Mouse (Mus musculus) Muller cell, postnatal 12 days (primary cell): ENCODE measurements around the gene C1ql2.

ENCODE experiments used
- DNase-seq: peaks from one replicate; pipeline ENCODE4 v3.0.0-alpha.2; 2015; ENCODE audit errors: inconsistent ontology term

C1ql2 gene

GRCm38 (mm10) chr1:120340419-120341171 is at the start of gene C1ql2:
TSS of gene C1ql2 (plus strand) at chr1:120340582.
- peak; percentile 14 for DNase-seq

GRCm38 (mm10) chr1:120291709-120292108 is 48.7 kb upstream of the C1ql2 start:
- no peak for DNase-seq

- DNase-seq = no peak
Measured at GRCm38 (mm10) chr1:120293803-120294202, 46.6 kb upstream of the C1ql2 start.

DNA sequence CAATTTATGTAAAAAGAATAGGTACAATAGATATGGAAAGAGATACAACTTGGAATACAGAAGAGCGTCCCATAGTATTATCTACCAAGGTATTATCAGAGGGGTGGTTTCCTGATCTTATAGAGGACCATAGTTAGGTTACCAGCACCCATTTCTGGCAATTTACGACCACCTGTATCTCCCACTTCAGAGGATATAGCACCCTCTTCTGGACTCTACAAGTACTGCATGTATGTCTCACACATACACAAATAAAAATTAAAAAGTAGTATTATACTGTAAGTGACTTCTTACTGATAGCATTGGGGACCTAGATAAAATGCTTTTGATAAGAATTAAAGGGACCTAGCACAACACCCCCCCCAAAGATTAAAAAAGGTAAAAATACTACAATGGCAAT is 43.4 kb upstream of the C1ql2 start:
- no peak for DNase-seq

DNA sequence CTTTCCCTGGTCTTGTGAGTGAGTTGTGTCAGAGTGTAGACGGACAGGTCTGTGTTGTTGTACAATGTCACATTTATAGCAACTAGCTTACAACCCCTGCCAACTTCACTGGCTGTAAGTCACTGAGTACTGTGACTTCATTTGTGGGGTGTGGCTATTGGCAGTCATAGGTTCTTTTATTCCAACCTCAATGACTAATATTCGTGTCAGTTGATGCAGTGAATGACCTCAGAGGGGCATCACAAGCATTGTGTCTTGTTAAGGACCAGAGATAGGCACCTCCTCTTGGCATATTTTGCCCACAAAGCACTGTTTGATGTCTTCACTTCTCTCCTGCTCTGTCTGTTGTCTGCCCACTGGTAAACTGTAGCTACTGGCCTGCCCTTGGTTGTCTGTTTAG is 34.6 kb upstream of the C1ql2 start:
- peak; percentile 14 for DNase-seq

DNA sequence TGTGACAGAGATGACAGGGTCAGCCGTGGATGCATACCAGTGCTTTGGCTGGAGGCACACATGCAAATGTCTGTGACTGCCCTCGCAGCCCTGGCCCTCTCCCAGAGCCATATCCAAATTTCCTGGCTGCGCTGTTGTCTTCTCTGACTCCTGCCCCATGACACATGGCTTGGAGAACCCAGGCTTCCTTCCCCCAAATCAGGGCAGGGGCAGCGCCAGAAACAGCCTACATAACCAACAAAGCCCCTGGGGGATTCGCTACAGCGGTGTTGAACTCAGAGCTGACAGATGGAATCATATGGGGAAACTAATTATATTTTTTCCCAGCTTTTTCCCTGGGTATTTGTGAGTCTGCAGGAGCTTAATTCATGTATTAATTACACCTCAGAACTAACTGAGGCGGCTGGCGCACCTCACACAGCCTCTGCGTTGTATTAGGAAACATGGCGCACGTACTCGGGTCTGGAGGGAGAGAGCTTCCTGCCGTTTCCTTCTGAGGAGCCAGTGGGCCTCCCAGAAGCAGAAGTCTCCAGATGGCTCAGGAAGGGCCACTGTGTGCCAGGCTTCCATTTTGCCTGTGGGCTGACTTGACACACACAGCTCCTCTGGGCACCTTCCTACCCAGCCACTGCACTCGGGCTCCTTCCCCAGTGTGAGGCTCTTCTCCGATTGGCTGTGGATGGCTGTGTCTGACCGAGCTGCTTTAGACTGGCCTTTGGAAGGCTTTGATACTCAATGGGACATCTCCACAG is 18.9 kb upstream of the C1ql2 start:
- no peak for DNase-seq

GRCm38 (mm10) chr1:120323131-120323561 is 17.2 kb upstream of the C1ql2 start:
- no peak for DNase-seq

- peak; percentile 33 for DNase-seq
Measured at GRCm38 (mm10) chr1:120327714-120328113, 12.7 kb upstream of the C1ql2 start.

GRCm38 (mm10) chr1:120328212-120328611 is 12.2 kb upstream of the C1ql2 start:
- no peak for DNase-seq

DNA sequence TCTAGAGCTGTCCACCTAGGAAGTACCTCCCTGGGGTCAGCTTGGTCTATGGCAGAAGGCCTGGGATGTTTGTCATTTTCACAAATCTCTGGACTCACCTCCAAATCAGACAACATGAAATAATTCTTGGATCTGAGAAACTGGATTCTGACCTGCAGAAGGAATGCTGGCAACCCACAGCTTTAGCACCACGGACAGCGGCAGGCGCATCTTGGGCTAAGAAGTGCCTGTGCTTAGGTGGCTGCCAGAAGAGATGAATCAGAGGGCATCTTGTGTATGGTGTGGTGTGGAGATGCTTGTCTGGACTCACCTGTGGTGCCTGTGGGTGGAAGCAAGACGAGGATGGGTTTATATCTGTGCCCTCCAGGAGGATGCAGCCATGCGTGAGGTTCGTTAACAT is 8.5 kb upstream of the C1ql2 start:
- DNase-seq = peak; percentile 48

GRCm38 (mm10) chr1:120337970-120338369 is 2.4 kb upstream of the C1ql2 start:
- no peak for DNase-seq

DNA sequence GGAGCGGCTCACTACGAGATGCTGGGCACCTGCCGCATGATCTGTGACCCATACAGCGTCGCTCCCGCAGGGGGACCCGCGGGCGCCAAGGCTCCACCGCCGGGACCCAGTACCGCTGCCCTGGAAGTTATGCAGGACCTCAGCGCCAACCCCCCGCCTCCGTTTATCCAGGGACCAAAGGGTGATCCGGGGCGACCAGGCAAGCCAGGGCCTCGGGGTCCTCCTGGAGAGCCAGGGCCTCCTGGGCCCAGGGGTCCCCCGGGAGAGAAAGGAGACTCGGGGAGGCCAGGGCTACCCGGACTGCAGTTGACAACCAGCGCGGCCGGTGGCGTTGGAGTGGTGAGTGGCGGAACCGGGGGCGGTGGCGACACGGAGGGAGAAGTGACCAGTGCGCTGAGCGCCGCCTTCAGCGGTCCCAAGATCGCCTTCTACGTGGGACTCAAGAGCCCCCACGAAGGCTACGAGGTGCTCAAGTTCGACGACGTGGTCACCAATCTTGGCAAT is 842 bp downstream of the C1ql2 start:
- no peak for DNase-seq

- DNase-seq = no peak
Measured at GRCm38 (mm10) chr1:120341811-120342370, 1.5 kb downstream of the C1ql2 start.

DNA sequence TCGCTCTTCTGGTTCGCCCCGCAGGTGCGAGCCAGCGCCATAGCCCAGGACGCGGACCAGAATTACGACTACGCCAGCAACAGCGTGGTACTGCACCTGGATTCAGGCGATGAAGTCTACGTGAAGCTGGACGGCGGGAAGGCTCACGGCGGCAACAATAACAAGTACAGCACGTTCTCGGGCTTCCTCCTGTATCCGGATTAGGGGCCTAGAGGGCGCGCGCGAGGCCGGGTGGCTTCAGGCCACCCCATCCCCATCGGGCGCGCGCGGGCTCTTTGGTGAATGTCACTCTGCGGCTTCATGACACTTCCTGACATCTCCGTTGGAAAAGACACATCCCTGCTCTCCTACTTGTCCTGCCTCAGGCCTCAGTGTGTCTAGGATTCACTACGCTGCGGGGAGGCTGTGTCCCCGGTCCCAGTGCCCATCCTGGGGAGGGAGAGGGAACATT is 2.0 kb downstream of the C1ql2 start:
- peak; percentile 34 for DNase-seq

- DNase-seq = no peak
Measured at GRCm38 (mm10) chr1:120345001-120345400, 4.6 kb downstream of the C1ql2 start.

DNA sequence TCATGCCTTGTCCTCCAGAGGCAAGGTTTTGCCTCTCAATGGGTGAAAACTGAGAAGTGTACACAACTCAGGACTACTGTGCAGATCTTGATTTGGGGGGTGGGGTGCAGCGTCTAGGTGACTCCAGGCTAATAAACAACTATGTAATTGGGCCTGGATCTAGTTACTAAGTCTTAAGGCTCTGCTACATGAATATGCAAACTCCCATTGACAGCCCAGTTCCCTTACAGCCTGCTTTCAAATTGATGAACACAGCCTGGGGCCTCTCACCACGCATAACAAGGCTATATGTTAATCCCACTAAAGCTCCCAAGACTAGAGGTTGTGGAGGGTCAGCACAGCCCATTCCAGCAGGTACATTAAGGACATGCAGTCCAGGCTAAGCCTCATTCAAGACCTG is 14.0 kb downstream of the C1ql2 start:
- DNase-seq = no peak

DNA sequence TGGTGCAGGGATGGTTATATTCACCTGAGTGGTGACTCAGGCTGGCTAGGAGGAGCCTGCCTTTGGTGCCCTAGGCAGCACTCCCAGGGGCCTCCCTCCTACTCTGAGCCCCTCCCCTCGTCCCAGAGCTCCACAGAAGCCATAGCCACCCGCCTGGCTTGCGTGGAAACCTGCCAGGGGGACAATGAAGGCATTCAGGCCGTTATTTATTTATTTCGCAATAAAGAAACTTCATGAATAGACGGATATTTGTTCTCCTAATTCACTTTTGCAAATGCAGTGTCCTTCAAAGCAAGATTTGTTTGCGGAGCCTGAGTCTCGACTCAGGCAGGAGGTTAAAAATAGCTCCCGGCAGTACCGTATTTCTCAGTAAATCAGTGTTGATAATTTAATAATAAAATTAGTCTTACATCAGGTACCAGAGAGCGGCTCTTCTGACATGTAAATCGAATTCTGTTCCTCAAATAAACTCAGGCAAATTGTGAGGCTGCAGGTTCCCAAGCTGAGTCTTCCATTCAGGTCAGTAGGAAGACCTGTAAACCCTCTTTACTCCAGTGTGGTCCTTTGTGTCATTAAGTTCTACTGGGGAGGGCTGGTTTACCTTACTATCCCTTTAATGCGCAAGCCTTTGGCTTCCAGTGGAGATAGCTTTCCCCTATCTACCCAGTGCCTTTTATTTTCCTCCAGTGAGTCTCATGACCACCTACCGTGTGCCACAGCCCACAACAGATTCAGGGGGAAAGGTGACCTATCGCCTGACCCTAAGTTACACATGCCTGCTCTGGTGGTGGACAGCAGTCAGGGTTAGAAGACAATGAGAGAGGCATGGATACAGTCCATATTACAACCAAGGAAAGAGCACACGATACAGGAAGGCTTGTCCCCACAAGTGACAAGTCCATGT is 17.2 kb downstream of the C1ql2 start:
- DNase-seq = peak; percentile 94

DNA sequence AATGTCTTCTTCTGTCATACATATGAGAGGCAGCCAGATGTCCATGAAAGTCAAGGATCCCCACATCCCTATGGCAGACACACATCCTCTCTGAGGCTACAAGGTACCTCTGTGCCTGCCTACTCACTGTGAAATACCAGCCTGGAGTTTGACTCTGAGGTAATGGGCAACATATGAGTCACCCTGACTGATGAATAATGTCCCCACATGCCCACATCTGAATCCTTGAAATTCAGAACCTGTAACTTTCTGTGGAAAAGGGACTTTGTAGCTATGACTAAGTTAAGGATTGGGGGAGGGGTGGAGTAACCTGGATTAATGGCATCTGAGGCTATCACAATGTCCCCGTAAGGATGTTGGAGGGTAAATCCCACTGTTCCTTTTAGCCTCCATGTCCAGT is 23.3 kb downstream of the C1ql2 start:
- DNase-seq = peak; percentile 20

GRCm38 (mm10) chr1:120368138-120368537 is 27.8 kb downstream of the C1ql2 start:
- no peak for DNase-seq

GRCm38 (mm10) chr1:120374131-120374530 is 33.7 kb downstream of the C1ql2 start:
- no peak for DNase-seq

DNA sequence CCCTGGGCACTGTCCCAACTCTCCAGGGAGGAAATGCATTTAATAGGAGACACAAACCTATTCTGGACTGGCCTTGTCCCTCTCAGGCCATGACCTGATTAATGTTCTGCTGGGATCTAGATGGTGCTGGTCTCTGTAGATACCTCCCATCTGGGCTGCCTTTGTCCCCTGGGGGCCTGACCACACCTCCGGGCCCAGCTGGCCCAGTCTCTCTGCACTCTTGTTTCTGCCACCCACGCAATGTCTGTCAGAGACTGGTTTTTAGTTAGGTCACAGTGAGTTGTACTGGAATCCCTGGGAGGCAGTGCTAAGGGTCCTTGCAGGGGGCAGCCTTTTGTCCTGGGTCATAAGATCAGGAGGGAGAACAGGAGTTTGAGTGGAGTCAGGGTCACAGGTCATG is 34.5 kb downstream of the C1ql2 start:
- DNase-seq = peak; percentile 17
